ENCODE assay signal across 20 mouse cellular contexts in the genomic region with DNA sequence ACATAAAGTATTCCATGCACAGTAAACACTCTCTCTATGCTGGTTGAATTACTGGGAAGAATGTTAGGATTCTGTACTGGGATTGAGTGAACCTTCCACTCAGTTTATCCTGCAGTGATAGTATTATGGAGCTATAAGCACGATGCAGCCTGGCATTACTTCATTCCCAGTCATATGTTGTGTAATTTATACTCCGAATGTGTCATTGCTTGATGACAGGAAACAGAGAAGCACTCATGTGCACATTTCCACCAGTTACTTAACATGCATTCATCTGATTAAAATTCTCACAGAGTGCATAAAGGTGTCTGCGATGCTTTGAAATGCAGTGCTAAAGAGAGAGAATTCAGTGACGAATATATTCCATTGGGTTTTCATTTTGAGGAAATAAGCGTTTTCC.
"Had no signal": no experiment of that assay in that cellular context is flagged by ENCODE, and none has a peak within 500 bp of the region (broad histone marks: within the 10 kb centered on the region; RNA-seq: fewer than 3 reads in every experiment).

No protein-coding gene starts in this region.

- H3K9ac ChIP-seq: liver, postnatal 0 days; lung, embryonic 15.5 days; midbrain, embryonic 12.5 days; neural tube, embryonic 13.5 days; neural tube, embryonic 15.5 days had no signal

- ATAC-seq: liver, postnatal 0 days; lung, postnatal 0 days; midbrain, embryonic 16.5 days had no signal

- H3K9me3 ChIP-seq: lung, embryonic 15.5 days; midbrain, embryonic 10.5 days; midbrain, embryonic 12.5 days; neural tube, embryonic 13.5 days; neural tube, embryonic 15.5 days had no signal

- H3K4me1 ChIP-seq: lung, embryonic 15.5 days; midbrain, embryonic 10.5 days; midbrain, embryonic 12.5 days; neural tube, embryonic 13.5 days; neural tube, embryonic 15.5 days had no signal

- H3K27ac ChIP-seq: lung, embryonic 15.5 days; midbrain, embryonic 10.5 days; midbrain, embryonic 12.5 days; neural tube, embryonic 13.5 days; neural tube, embryonic 15.5 days had no signal

- H3K36me3 ChIP-seq: lung, embryonic 15.5 days; midbrain, embryonic 10.5 days; midbrain, embryonic 12.5 days; neural tube, embryonic 13.5 days; neural tube, embryonic 15.5 days had no signal

- H3K27me3 ChIP-seq: lung, embryonic 15.5 days; midbrain, embryonic 12.5 days; neural tube, embryonic 13.5 days; neural tube, embryonic 15.5 days had no signal

- H3K4me3 ChIP-seq: lung, embryonic 15.5 days; midbrain, embryonic 10.5 days; midbrain, embryonic 12.5 days; myocyte; neural tube, embryonic 13.5 days; neural tube, embryonic 15.5 days had no signal

- DNase-seq: liver, postnatal 0 days; lung, adult 2 months; lung, postnatal 14 days; lung, postnatal 4 days; midbrain, embryonic 14.5 days; right cerebral cortex, adult 18-20 months; right cerebral cortex, postnatal 25 days; right cerebral cortex, postnatal 4 days; spleen, adult 18-20 months; thymus, adult 18-20 months; thymus, postnatal 14 days; thymus, postnatal 36 days had no signal

- H3K4me2 ChIP-seq: lung, embryonic 15.5 days; midbrain, embryonic 12.5 days; neural tube, embryonic 13.5 days; neural tube, embryonic 15.5 days had no signal
